Mouse (Mus musculus) erythroblast, adult 5-6 weeks (primary cell): ENCODE results near the gene Olfr364-ps1. TPM values are rescaled to one million over a fixed set of nuclear protein-coding genes. Genes with fewer than 3 reads are reported as not detected.

ENCODE experiments used
- ATAC-seq: replicated peaks from 2 replicates; pipeline ENCODE4 v1.8.0; 2016; ENCODE audit warnings: moderate number of reproducible peaks, mild to moderate bottlenecking, moderate TSS enrichment, inconsistent platforms; ENCODE audit not compliant: poor library complexity, low FRiP score, severe bottlenecking
- total RNA-seq, 2 experiments: library from RNA; stranded (forward) in 1 of 2; stranded (reverse) in 1 of 2; fragments of 150-400 nt in 1 of 2; fragments of 200-764, 138-1000 nt in 1 of 2; gene quantifications; 2 replicates each; pipeline versions ENCODE4 v1.2.3 to v1.2.4; 2015 to 2017; ENCODE audit warnings: low replicate concordance in 2 of 2

Gene Olfr364-ps1
- not detected in 2 replicates for total RNA-seq (2015; ENCODE audit: low replicate concordance)
- total RNA-seq (2017; ENCODE audit: low replicate concordance), result not detected in 2 replicates

DNA sequence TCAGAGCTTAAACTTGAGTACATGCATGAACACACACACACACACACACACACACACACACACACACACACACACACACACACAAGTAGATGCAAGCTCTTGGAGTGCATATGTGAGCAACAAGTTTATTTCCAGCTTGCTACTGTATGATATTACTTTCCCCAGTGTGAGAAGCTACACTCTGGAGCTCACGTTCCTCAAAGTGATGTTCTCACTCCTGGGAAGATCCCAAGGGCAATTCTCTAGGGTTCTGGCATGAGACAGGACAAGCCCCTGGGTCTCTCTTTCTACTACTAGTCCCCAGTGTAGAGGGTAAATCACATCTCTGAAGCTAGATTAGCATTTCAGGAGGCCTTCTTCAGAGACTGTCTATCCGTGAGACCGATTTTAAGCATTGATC, at the start of gene Olfr364-ps1:
Gene Olfr364-ps1, plus strand, starts transcription at position 301 of the 400 bp plus-strand sequence.
- ATAC-seq, result no peak

DNA sequence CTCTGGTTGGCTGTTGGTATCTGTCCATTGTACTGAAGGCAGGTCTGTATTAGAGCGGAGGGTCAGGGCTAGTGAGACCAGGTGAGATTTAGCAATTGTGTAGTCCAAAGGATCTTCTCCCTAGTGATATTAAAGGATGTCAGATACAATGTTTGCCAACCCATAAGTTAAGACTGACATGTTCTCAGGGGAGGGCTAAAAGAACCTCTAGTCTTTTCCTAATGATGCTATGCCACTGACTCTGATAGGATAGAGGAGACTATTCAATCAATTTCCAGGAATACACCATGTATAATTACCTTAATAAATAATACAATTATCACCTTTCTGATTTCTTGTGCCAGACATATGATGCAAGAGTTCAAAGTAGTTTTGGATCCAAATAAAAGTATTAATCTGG, 21.3 kb upstream of the Olfr364-ps1 start, which contains the start of gene Olfr362:
Gene Olfr362, minus strand, starts transcription at position 101 of the 400 bp plus-strand sequence.
- ATAC-seq, result no peak

DNA sequence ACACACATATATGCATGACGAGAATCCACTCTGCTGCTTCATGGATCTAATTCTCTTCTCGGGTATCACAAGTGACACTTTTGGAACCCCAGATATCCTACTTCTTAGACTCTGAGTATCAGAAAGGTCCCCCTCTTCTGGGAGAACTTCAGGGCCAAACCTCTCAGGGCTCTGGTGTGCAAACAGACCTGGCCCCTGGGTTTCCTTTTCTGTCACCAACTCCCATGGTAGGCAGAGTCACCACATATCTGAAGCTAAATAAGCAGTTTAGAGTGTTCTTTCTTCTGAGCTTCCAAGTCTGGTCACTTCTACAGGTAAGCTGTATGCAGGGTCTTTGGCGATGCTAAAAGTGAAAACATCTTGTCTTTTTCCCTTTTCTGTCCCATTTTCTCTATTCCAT, 48.8 kb downstream of the Olfr364-ps1 start, which contains the start of gene Olfr365:
Gene Olfr365, plus strand, starts transcription at position 301 of the 400 bp plus-strand sequence.
- ATAC-seq, result no peak

Other genes with a start within 250 kb of the Olfr364-ps1 start
- not detected in 2 replicates for gene Olfr353, start 246.4 kb upstream of the Olfr364-ps1 start, total RNA-seq (2015; ENCODE audit: low replicate concordance)
- not detected in 2 replicates for gene Olfr353, start 246.4 kb upstream of the Olfr364-ps1 start, total RNA-seq (2017; ENCODE audit: low replicate concordance)
- gene Olfr354, start 233.6 kb upstream of the Olfr364-ps1 start, total RNA-seq (2015; ENCODE audit: low replicate concordance), result not detected in 2 replicates
- gene Olfr354, start 233.6 kb upstream of the Olfr364-ps1 start, total RNA-seq (2017; ENCODE audit: low replicate concordance), result under 0.01 and 0.26 TPM in 2 replicates
- not detected in 2 replicates for gene Olfr355, start 210.4 kb upstream of the Olfr364-ps1 start, total RNA-seq (2015; ENCODE audit: low replicate concordance)
- gene Olfr355, start 210.4 kb upstream of the Olfr364-ps1 start, total RNA-seq (2017; ENCODE audit: low replicate concordance), result not detected in 2 replicates
- not detected in 2 replicates for gene Olfr356, start 202.2 kb upstream of the Olfr364-ps1 start, total RNA-seq (2015; ENCODE audit: low replicate concordance)
- not detected in 2 replicates for gene Olfr356, start 202.2 kb upstream of the Olfr364-ps1 start, total RNA-seq (2017; ENCODE audit: low replicate concordance)
- not detected in 2 replicates for gene Olfr357, start 145.5 kb upstream of the Olfr364-ps1 start, total RNA-seq (2015; ENCODE audit: low replicate concordance)
- not detected in 2 replicates for gene Olfr357, start 145.5 kb upstream of the Olfr364-ps1 start, total RNA-seq (2017; ENCODE audit: low replicate concordance)
- not detected in 2 replicates for gene Olfr358, start 130.0 kb upstream of the Olfr364-ps1 start, total RNA-seq (2015; ENCODE audit: low replicate concordance)
- gene Olfr358, start 130.0 kb upstream of the Olfr364-ps1 start, total RNA-seq (2017; ENCODE audit: low replicate concordance), result not detected in 2 replicates
- gene Olfr360, start 73.6 kb upstream of the Olfr364-ps1 start, total RNA-seq (2015; ENCODE audit: low replicate concordance), result not detected in 2 replicates
- gene Olfr360, start 73.6 kb upstream of the Olfr364-ps1 start, total RNA-seq (2017; ENCODE audit: low replicate concordance), result not detected in 2 replicates
- not detected in 2 replicates for gene Olfr361, start 50.0 kb upstream of the Olfr364-ps1 start, total RNA-seq (2015; ENCODE audit: low replicate concordance)
- not detected in 2 replicates for gene Olfr361, start 50.0 kb upstream of the Olfr364-ps1 start, total RNA-seq (2017; ENCODE audit: low replicate concordance)
- not detected in 2 replicates for gene Olfr362, start 21.4 kb upstream of the Olfr364-ps1 start, total RNA-seq (2015; ENCODE audit: low replicate concordance)
- not detected in 2 replicates for gene Olfr362, start 21.4 kb upstream of the Olfr364-ps1 start, total RNA-seq (2017; ENCODE audit: low replicate concordance)
- not detected in 2 replicates for gene Olfr365, start 48.9 kb downstream of the Olfr364-ps1 start, total RNA-seq (2015; ENCODE audit: low replicate concordance)
- not detected in 2 replicates for gene Olfr365, start 48.9 kb downstream of the Olfr364-ps1 start, total RNA-seq (2017; ENCODE audit: low replicate concordance)
- not detected in 2 replicates for gene Olfr366, start 72.3 kb downstream of the Olfr364-ps1 start, total RNA-seq (2015; ENCODE audit: low replicate concordance)
- gene Olfr366, start 72.3 kb downstream of the Olfr364-ps1 start, total RNA-seq (2017; ENCODE audit: low replicate concordance), result not detected in 2 replicates
- gene Olfr368, start 187.2 kb downstream of the Olfr364-ps1 start, total RNA-seq (2015; ENCODE audit: low replicate concordance), result not detected in 2 replicates
- not detected in 2 replicates for gene Olfr368, start 187.2 kb downstream of the Olfr364-ps1 start, total RNA-seq (2017; ENCODE audit: low replicate concordance)
- gene Pdcl, start 220.0 kb downstream of the Olfr364-ps1 start, total RNA-seq (2015; ENCODE audit: low replicate concordance), result 9.0 and 19.4 TPM in 2 replicates
- 19.6 and 24.3 TPM in 2 replicates for gene Pdcl, start 220.0 kb downstream of the Olfr364-ps1 start, total RNA-seq (2017; ENCODE audit: low replicate concordance)